Mouse (Mus musculus) spleen, postnatal 14 days (tissue): Measurements from ENCODE around the gene 2010111I01Rik.

Experiments
- DNase-seq, 2 experiments: peaks; one replicate each; pipeline ENCODE4 v3.0.0; 2021 to 2022; ENCODE audit warnings: low spot score in 2 of 2

Gene 2010111I01Rik

GRCm38 (mm10) chr13:63289152-63289551, 324.5 kb downstream of the 2010111I01Rik start:
- no peak for DNase-seq

DNA sequence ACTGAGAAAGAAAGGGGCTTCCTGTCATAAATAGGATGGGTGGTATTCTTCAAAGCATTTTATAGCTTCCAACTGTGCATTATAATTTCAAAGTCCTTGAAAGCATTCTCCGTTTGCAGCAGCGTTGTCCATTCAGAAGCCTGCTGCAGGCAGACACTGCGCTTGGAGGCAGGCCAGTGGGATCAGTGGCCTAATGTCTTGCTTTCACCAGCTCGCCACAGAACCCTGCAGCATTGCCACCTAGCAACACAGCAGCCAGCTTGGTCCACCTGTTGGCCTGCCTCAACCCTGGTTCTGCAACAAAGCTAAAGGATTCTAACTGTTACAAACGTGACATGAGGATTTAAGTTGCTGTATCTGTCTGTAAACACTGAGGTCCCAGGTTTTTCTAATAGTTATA, 325.0 kb downstream of the 2010111I01Rik start:
- DNase-seq: no peak

DNA sequence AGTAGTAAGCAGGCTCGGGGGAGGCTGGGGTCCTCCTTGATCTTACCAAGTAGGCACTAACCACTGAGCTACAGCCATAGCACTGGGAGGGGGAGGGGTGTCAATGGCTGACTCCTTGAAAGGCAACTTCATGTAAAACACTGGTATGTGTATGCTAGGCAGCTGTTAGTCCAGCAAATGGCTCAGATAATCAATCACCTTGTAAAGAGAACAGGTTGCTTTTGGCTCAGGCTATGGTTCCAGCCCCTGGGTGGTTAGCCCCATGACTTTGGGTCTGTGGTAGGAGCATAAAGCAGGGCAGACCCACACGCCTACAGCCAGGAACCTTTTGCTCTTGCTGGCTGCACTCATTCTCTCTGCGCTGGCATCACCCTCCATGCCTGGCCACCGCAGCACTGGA, 325.4 kb downstream of the 2010111I01Rik start:
- DNase-seq: no peak

- DNase-seq: no peak
Observed at GRCm38 (mm10) chr13:63291016-63291415, 326.3 kb downstream of the 2010111I01Rik start.

DNA sequence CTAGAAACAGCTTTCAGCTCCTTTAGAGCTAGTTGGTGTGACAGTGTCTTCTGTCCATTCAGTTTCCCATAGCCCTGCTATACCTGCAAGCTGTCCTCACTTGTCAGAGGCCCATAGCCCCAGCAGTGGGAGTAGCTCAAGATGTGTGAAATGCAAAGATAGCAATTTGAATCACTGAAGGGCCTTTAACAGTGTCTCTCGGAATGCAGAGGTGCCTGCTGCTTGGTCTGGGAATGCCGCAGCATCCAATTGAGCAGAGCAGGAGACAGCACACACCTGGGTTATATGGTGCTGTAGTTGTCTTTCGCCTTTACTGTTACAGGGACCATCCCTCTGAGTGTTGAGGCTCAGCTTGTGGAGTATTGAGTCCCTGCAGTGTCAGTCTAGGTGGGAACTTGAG, 329.0 kb downstream of the 2010111I01Rik start:
- DNase-seq: no peak

GRCm38 (mm10) chr13:63294359-63295193, 329.9 kb downstream of the 2010111I01Rik start:
- DNase-seq: no peak

DNA sequence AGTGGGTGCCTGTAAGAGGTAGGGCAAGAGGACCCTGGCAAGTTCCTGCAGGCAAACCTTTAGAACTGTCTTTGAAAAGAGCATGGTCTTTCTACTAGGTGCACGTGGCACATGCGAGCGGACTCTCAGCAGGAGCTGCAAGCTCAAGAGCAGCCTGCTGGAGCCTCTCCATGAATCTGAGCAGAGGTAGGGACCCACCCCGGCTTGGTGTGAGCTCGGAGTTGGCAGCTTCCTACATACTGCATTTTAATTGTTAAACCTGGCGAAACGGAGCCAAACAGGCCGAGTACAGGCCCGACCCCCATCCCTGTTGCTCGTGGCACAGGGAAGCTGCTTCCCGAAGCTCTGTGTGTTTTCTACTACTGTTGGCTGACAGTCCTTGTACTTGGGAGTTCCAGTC, 331.6 kb downstream of the 2010111I01Rik start:
- DNase-seq: no peak

- no peak for DNase-seq
Observed at GRCm38 (mm10) chr13:63297003-63297402, 332.3 kb downstream of the 2010111I01Rik start.

GRCm38 (mm10) chr13:63297933-63298332, 333.2 kb downstream of the 2010111I01Rik start:
- DNase-seq: no peak

GRCm38 (mm10) chr13:63298931-63299330, 334.2 kb downstream of the 2010111I01Rik start:
- DNase-seq: no peak

DNA sequence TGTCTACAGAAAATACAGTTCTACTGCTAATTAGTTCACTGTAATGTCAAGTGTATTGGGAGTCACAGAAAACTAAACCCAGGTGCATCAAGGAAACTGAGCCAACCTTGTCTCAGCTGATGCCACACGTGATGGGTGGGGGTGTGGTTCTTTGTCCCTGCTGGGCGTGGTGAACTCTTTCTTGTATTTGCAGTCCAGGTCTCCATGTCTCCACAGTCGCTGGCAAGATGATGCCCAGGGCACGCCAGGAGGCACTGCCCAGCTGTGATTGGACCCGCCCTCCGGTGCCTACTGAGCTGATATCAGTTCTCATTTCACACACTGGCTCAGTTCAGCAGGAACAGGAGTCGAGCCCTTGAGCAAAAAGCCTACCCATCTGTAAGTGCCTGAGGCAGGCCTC, 336.2 kb downstream of the 2010111I01Rik start:
- DNase-seq: no peak

GRCm38 (mm10) chr13:63301764-63302209, 337.1 kb downstream of the 2010111I01Rik start:
- DNase-seq: no peak

DNA sequence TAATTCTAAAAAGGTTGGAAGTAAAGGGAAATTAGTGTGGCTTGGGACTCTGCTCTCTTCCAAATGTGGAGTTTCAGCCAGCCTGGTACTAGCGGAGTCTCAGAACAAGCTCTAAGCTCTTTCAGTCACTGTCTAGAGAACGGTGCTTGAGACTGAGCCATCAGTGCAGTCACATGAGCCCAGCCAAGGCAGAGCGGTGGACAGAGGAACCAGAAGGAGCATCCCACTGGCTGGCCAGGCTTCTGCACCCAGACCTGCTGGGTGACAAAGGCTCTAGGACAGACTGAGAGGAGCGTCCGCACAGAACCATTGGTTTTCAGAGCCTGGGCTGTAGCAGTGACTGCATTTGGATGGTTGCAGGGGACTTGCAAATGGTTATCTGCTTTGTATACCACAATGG, 337.7 kb downstream of the 2010111I01Rik start:
- DNase-seq: no peak

DNA sequence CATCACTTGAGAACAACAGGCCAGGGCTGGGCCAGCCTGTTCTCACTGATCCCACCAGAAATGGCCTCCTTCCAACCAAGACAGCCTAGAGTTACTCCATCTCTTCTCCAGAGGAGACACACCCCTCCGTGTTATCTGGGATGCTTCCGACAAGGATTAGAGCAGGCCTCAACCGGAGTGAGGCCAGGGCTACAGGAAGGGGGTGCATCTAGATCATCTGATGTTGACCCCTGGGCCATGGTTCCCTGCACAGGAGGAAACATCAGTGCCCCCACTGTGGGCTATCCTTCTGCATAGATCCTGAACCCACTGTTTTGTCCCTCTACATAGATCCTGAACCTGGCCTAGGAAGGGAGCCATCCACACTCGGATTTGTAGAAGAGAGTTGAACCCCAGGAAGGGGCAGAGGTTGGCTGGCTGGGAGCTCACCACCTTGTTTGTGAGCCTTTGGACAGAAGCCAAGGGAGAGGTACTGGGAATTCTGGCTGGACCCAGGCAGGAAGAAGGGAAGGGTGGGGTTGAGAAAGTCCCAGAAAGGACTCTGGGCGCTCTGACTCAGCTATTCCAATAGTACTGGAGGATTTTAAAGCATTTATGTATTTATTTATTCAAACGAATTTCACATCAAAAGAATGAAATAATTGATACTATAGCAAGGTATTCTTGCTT, 339.6 kb downstream of the 2010111I01Rik start:
- no peak for DNase-seq

DNA sequence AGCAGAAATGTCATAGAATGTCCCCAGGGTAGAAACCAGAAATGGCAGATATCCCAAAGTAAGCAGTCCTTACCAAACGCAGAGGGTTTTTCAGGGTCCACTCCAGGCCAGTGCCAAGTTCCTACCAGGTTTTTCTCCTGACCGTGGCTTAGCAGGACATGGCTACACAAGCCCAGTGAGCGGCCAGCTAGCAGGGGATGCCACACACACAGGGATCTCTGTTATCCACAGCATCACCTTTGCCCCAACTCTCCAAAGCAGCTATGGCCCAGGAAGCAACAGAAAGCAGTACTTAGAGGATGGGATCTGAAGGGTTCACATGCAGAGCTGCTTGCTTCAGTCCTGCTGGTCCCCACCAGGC, 340.1 kb downstream of the 2010111I01Rik start:
- DNase-seq: no peak

DNA sequence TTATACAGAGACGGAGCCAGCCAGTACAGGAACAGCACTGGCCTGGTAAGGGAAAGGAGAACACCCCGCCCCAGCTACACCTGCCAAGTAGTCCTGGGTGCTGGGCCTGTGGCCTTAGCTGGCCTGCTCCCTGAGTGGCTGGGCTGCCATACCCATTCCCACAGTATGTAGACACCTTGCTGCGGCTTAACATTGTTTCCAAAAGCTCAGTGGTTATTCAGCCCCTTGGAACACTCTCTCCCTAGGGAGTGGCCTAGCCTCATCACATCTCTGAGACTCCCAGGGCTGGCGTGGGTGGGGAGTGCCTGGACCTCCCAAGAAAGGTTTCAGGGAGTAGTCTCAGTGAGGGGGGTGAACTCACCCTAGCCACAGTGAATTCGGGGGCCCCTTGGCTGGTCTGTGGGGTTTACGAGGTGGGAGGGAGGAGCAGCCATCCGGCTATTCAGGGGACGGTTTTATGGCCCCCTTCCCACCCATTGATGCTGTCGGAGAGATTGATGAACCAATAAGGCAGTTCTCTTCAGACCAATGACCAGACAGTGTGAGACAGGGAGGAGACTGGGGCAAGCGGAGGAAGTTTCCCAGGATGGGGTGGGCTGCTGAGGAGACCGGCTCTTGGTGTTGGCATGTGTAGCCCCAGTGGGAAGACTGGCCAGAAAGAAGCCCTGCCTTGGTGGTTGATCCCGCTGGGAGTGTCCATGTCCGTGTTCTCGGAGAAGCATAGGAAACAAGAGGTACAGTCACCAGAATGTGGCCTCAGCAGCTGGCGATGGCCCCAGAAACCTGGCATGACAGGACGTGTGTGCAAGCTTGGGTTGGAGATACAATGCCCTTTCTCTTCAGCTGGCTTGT, 340.7 kb downstream of the 2010111I01Rik start:
- DNase-seq: no peak

DNA sequence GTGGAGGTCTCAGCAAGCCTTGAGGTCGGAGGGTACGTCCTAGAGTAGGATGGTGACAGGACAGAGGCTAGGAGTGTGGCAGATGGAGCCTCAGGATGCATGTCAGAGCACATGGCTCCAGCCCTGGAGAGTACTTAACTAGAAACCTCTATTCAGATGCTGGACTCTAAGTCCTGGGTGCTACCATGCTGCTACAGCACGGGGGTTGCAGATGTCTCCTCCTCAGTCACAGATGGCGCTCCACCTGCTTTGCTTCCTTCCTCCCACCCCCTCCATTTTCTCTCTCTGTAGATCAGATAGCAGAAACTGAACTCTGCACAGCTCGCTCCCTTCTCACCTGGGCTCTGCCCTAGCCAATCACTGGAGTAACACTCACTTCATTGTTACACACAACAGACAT, 342.1 kb downstream of the 2010111I01Rik start:
- DNase-seq: no peak

- DNase-seq: no peak
Observed at GRCm38 (mm10) chr13:63309563-63309962, 344.9 kb downstream of the 2010111I01Rik start.

DNA sequence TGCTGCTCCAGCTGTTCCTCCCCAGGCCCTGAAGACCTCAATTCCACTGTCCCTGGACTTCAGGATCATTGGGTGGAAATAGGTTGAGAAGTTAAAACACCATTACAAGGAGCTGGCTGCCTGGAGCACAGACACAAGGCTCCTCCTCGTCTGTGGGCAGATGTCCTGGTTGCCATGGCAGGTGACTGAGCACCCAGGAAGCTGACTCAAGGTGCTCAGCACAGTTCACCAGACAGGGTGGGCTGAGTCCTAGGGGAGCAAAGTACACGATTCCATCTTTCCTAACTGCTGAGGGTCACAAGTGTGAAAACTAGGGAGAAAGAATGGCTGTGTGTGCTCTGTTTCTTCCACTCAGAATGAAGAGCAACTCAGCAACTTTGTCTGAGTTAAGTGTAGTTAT, 346.5 kb downstream of the 2010111I01Rik start:
- DNase-seq: no peak

- DNase-seq: no peak
Observed at GRCm38 (mm10) chr13:63313247-63313646, 348.6 kb downstream of the 2010111I01Rik start.

GRCm38 (mm10) chr13:63313748-63314607, 349.3 kb downstream of the 2010111I01Rik start:
- DNase-seq: no peak
